Mouse (Mus musculus) left cerebral cortex, postnatal 14 days (tissue): ENCODE measurements around the gene Plekhg4. TPM values are rescaled to one million over a fixed set of nuclear protein-coding genes. Genes with fewer than 3 reads are reported as not detected.
A peak's percentile ranks its signal among the peaks of the same experiment; 100 is the strongest.

Source experiments
- DNase-seq, 2 experiments: peaks; one replicate each; pipeline ENCODE4 v3.0.0; 2021 to 2022; ENCODE audit warnings: low spot score in 2 of 2, mixed read lengths in 1 of 2
- intact Hi-C: fragments of 180-260 bp; cut with DNase I; formaldehyde crosslinking; loops from one replicate; pipeline ENCODE4 v1.15.1; 2025
- long read RNA-seq, 2 experiments: library from polyadenylated mRNA; stranded (forward); transcript quantifications; one replicate each; pipeline ENCODE4 v2.0.0; 2021
- total RNA-seq, 2 experiments: library from RNA; stranded (reverse); gene quantifications; 2 replicates each; pipeline ENCODE4 v1.2.3; 2021

Plekhg4 gene
- 1 to 10 TPM; 1.7 to 4.9 TPM for total RNA-seq
- long read RNA-seq, experiment 1, partial matches to known transcripts = 1 of 1 reads
- long read RNA-seq, experiment 1, other reads (novel, unspliced or antisense) = 0 of 1 reads
- long read RNA-seq, experiment 2, partial matches to known transcripts = 1 of 3 reads
- long read RNA-seq, experiment 2, other reads (novel, unspliced or antisense) = 2 of 3 reads

DNA sequence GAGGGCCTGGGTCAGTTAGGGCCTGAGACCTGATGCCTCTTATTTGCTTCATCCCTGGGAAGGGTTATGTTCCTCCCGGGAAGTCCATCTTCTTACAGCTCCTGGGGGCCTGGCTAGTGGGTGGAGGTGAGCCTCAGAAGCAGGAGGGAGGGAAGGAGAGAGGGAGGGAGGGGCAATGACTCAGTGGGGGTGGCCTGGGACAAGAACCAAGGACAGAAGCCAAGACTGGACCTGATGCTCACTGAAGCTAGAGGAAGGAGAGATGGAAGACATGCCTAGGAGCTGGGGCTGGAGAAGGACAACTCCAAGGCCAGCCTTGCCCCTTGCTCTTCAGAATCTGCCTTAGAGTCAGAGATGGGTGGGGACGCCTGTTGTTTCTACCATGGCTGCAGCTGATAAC is at the start of gene Plekhg4:
TSS of gene Plekhg4 (plus strand) at position 243 of the 400 bp plus-strand sequence.
- DNase-seq = no peak
- intact Hi-C loops = no loop called here

DNA sequence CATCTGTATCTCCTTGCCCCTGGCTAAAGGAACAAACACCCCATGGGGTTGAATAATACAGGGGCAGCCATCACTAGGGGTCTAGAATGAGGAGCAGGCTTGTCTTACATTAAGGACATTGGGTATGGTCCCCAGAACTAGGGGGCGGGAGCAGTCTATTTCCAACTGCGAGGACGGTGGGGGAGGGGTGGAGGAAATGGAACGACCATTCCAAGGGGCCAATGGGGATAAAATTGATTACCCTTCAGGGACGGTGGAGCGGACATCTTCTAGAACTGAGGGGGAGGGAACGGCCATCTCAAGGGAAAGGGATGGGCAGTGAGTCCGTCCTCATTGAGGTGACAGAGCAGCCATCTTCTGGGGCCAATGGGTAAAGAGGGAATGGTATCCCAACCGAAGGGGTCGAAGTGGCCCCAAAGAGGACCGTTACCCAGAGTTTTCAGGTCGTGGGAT is 47.4 kb upstream of the Plekhg4 start:
- intact Hi-C loops = no loop called here
- no peak for DNase-seq

DNA sequence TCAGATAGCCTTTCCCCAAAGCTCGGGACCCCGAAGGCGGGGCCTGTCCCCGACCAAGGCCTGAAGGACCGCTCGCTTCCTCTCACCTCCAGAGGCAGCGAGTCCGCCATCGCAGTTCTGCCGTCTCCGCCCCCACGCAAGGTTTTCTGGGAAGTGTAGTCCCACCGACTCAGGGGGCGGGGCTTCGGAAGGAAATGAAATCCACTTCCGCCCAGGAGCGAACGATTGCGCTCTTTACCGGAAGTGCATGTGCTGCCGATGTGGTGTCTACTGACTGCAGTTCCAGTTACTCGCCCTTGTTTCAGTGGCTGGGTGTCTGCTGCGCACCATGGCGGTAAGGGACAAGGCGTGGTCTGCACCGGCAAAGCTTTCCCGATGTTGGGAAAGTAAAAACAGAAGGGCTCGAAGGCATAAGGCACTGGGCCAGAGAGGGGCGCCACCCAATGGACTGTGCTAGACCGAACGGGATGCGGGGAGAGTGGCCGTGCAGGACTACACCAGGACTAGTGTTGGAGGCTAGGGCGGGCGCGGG is 46.9 kb upstream of the Plekhg4 start, which contains the start of the genes Lrrc29 and Tmem208:
TSS of gene Lrrc29 (minus strand) at position 138 of the 532 bp plus-strand sequence.
TSS of gene Tmem208 (plus strand) at position 214 of the 532 bp plus-strand sequence.
- intact Hi-C loops = no loop called here

DNA sequence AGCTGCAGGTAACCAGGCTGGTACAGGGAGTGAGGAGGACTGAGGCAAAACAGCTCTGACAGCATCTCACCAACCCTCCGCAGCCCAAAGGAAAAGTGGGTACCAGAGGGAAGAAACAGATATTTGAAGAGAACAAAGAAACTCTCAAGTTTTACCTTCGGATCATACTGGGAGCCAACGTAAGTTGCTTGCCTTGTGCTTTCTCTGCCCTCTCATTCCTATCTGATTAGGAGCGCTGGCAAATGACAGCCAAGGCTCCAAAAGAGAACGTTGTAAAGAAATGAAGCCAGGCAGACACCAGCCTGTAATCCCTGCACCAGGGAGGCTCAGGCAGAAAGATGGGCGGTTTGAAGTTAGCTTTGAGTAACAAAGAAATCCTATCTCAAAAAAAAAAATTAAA is 46.1 kb upstream of the Plekhg4 start:
- no peak for DNase-seq
- intact Hi-C loops = no loop called here

More for the DNA sequence above, 46.9 kb upstream of the Plekhg4 start, which contains the start of the genes Lrrc29 and Tmem208:
- peak; percentile 97 to 98 for DNase-seq

DNA sequence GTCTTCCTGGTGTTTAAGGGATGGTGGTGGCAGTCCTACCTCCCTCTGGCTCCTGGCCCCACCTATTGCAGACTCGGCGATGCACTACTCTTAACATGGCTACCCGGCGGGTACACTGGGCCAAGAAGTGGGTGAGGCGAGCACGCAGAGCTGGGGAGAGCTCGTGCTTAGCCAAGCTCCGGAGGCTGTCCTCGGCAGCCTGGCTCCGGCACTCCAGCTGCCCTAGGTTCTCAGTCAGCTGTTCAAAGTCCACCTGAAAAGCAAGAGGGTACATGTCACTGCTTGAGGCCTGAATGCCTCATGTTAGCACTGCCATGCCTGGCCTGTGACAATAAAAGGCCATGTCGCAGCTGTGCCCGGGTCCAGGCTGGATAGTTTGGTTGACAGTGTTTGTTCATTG is 42.7 kb upstream of the Plekhg4 start:
- DNase-seq = no peak

DNA sequence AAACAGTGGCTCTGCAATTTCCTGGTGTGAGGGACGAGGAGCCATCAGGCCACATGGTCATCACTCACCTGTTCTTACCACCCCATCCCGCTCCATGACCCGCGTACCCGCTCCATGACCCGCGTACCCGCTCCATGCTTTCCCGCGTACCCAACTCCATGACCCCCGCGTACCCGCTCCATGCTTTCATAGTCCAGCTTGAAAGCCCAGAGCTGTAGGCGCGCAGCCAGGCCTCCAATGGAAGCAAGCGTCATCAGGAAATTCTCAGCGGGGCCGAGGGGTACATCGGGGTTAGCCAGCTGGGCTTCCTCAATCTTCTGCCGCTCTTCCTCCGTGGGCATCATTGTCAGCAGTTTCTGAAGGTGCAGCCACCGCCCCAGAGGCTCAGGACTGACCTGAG is 41.6 kb upstream of the Plekhg4 start:
- DNase-seq = no peak
- intact Hi-C loops = no loop called here

More for the DNA sequence above, 42.7 kb upstream of the Plekhg4 start:
- intact Hi-C loops = no loop called here

DNA sequence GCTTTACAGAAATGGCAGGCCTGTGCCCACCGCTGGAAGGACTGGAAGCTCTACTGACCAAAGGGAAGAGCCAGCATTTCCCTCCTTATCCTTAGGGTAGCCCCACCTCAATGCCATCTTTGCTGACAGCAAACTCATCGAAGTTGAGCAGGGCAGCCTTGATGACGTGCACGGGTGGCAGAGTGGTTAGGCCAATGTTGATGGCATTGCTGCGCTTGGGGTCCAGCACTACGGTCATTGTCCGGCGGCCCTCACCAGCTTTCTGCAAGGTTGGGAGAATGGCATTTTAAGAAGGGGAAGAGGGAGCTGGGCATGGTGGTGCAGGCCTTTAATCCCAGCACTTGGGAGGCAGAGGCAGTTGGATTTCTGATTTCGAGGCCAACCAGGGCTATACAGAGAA is 41.1 kb upstream of the Plekhg4 start:
- intact Hi-C loops = no loop called here

DNA sequence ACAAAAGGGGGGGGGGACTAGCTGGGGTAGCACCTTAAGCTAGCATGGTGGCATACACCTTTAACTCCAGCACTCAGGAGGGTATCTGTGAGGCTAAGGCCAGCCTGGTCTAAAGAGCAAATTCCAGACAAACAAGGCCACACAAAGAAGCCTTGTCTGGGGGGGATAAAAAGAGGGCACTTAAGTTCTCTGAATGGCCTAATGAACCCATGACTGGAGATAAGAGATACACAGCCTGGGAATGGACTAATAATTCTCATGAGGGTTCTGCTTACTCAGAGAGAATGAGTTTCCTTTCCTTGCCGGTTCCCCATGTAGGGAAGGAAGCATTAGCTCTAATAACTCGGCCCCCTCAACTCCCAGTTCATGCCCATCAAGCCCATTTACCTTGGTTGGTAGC is 40.6 kb upstream of the Plekhg4 start:
- intact Hi-C loops = no loop called here

More for the DNA sequence above, 41.1 kb upstream of the Plekhg4 start:
- no peak for DNase-seq

DNA sequence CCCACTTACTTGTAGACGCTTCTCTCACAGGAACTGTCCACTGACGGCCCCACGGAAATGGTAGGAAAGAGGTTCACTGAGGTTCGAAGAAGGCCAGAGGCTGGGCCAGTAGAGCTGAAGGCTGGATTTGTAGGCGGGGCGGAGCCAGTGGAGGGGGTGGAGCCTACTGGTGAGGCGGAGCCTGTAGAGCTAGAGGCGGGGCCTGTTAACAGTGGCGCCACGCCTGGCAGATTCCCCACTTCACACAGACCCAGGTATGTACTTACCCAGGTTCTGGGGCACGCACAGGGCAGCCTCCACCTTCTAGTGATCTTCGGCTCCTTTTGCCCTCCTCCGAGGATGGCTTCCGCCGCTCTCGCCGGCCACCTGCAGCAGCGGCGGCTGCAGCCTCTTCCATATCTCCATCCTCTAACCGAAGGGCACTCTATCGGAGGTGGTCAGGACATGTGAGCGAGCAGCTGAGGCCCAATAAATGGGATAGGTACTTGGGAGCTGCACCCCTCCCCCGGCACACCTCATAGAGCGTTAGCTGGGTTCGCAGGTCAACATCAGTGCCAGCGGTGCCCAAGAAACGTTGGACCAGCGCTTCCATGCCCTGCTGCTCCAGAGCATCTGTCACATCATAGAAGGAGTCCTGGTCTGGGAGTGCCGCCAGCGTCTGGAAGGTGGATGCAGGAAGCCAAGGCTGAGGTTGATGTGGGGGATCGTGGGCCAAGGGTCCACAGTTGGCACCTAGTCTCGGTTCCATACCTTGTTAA is 36.5 kb upstream of the Plekhg4 start:
- intact Hi-C loops = no loop called here

More for the DNA sequence above, 40.6 kb upstream of the Plekhg4 start:
- DNase-seq = no peak

DNA sequence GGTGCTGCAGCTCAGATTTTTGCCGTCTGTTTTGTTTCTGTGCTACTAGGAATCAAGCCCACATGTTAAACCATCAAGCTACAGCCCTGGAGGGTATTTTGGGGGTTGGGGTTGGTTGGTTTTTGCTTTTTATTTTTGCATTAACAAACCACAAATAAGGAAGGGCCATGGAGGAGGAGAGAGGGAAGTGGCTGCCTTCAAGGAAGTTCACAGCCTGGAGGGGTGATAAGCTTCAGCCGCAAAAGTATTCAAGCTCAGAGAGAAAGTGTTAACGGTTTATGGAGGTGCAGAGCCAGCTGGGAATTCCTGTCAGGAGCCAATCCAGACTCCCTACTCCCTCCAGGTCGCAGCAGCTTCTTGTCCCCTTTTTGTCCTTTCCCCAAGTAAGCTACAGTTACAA is 34.1 kb upstream of the Plekhg4 start:
- DNase-seq = no peak
- intact Hi-C loops = no loop called here

More for the DNA sequence above, 36.5 kb upstream of the Plekhg4 start:
- no peak for DNase-seq

DNA sequence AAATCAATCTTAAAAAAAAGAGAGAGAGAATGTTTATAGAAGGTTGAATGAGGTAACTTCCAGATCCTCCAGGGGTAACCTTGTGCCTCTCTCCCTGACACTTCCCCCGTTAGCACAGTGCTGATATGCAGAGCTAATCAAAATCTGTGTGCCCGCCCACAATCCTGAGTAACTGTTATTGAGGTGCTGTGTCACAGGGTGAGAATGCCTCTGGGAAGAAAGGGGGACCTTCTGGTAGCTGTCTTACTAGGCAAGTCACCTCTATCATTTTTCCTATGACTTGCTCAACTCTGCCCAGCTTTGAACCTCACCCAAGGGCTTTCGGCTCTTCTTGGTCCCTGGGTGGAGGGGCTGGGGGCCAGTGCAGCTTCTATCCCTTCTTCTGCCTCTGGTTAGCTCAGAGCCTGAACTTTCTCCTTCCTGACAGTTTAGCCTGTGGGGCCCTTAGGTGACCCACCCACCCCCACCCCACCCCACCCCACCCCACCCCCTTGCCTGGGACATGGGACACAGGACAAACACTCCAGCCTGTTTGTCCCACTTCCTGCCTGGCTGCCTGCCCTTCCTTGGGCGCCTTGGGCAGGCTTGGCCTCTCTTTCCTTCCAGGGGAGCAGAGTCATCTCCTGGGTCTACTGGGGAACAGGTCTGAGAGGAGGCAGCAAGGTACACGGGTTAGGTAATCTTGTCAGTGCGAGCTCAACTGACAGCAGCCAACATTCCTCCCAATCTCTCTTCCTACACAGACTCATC is 33.0 kb upstream of the Plekhg4 start:
- DNase-seq = no peak
- intact Hi-C loops = no loop called here

DNA sequence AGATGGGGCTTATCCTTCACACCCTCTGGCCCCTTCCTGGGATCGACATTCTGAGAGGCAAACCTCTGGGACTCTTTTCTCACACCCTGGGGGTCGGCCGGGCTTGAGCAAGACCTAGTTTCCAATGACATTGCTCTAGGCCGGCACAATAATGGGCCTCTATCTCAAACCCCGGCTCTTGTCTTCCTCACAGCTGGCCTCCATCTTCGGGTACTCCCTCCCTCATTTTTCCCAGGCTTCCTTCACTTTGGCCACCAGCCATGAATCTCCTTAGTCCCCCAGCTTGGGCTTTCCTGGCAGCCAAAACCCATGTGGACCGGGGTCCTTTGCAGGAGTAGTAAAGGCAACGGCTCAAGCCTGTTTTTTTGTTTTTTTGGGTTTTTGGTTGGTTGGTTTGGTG is 31.7 kb upstream of the Plekhg4 start:
- no peak for DNase-seq
- intact Hi-C loops = no loop called here

DNA sequence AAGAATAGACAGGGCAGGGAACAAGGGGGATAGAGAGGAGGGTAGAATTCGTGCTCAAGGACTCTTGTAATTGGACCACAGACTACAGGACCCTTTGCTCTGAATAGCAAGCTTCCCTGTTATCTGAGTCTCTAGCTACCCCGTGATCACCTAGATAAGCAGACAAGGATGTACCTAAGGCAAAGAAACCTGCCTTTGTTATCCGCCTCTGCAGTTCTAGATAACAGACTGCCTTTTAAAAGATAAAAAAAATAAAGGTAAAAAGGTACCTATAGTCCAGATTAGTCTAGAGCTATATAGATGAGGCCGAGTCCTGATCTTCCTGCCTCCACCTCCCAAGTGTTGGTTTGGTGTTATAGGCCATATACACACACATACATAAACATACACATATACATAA is 30.3 kb upstream of the Plekhg4 start:
- intact Hi-C loops = no loop called here

DNA sequence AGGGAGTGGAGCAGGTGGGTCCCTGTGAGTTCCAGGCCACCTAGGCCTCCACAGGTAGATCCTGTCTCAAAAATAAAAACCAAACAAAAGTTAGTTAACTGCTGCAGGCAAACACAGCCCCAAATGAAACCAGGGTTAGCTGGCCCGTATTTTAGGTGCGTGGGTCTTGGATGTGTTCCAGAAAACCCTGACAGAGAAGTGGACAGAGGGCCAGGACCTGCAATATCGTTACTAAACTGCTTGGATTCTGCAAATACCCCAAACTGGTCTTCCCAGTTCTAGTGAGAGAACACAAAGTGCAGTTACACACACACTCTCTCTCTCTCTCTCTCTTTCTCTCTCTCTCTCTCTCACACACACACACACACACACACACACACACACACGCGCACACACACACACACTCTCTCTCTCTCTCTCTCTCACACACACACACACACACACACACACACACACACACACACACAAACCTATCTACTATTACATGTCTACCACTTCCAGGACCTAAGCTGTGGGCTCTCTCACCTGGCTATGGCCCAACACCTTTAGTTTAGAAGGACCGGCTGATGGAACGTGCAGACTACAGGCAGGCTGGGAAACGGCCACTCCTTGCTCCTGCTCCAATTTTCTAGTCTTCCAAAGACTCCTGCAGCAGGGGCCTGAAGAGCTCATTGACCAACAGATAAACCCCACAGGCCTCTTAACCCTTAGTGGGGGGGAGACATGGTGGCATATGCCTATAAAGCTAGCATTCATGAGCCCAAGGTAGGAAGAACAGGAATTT is 29.1 kb upstream of the Plekhg4 start:
- intact Hi-C loops = no loop called here
- no peak for DNase-seq

More for the DNA sequence above, 30.3 kb upstream of the Plekhg4 start:
- DNase-seq = no peak

DNA sequence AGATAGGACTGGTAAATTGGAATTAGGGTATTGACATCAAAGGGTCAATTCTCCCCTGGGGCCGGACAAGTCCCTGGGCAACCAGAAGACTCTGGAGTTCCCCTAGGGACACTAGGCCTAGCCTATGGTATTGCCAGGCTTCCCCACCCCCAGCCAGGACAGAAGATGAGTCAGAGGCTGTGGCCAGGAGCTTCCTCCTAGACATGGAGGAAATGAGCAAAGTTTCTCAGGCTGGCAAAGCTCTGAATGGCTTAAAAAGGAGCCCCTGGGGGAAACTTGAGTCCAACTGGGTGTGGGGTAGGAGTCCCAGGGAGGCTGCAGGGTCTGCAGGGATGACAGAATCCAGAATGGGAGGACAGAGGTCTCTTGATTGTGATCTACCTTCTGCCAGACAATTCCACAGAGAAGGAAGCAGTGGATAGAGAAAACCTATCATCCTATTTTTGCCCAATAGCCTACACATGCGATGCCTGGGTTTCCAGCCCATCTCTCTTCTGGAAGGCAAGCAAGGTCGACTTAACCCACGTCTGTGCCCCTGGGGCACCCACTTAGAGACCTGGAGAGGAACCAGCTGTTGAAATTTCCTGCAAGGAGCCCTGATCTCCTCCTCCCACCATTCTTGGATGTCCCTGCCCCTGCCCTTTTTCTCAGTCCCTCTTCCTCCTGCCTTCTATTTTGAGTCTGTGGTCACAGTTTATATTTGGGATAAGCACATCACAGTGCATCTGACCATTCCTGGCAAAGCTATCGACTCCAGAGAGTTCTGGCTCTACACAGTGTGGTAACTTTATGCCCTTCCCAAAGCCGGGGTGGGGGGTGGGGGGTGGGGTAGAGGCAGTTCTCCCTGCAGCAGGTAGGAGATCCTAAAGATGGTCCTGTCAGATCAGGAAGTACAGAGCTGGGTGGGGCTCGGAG is 27.8 kb upstream of the Plekhg4 start:
- peak in 1 of 2 experiments; percentile 32 for DNase-seq
- intact Hi-C loops = no loop called here

DNA sequence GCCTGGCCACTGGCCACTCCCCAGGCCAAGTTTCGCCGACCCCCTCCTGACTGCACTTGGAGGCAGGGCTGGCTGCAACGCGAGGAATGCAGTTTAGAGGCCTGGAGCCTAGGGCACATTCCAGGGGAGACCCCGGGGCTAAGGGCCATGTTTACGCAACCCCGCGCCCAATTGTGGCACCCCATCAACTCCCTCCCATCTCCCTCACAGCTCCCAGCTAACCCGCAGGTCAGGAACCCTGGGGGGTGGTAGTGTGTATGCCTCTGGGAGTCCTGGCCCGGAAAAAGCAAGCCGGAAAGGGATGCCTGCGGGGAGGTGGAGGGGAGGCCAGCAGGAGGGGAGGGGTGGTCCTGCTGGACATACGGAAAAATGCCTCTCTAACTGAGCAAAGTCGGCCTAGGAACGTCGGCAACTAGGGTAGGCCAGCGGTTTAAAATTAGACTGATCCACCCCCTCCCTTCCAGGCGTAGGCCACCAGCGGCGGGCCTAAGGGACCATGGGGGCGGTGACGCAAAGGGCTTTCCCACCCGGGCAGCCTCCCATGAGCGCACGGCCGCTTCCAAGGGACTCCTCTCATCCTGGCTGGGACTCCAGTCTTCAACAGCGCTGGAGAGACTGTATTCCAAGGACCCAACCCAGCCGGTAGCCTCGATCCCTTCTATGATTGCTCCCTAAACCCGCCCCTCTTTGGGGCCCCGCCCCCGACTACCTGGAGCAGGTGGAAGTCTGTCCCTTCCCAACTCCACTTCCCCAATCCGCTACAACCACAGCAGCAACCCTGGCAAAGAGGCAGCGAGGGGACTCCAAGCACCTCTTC is 26.3 kb upstream of the Plekhg4 start:
- peak in 1 of 2 experiments; percentile 30 for DNase-seq
- intact Hi-C loops = no loop called here
